Comparison of ENCODE assay signal across 8 mouse cellular contexts in genomic region chr12:76546383-76547276, GRCm38 (mm10). TPM values are rescaled to one million over a fixed set of nuclear protein-coding genes. Genes with fewer than 3 reads are reported as not detected.
A peak's percentile ranks its signal among the peaks of the same experiment; 100 is the strongest.
DNase-seq lines count a peak whose midpoint lies in the region; ATAC-seq lines count a peak whose summit lies in the region.

No protein-coding gene starts in this region.

- peak overlapping the region; percentile 26 for H3K4me3 ChIP-seq in neural tube, embryonic 13.5 days

- ATAC-seq in neural tube, embryonic 13.5 days (ENCODE audit: low read depth), result peak; percentile 38; the same call in 1 of the 2 replicates
- ATAC-seq in erythroid progenitor cell, adult 5-6 weeks (replicated peaks; ENCODE audit: low FRiP score, poor library complexity, severe bottlenecking), result no peak

- H3K4me1 ChIP-seq in neural tube, embryonic 13.5 days (replicated peaks), result peaks cover 28% of the 10 kb centered on the region

- 6% methylated on average over 28 of the region's 28 CpGs for WGBS in neural tube, embryonic 13.5 days

- intact Hi-C loops in heart, postnatal 14 days (cut with DNase I), result loop anchor here (5.0 kb wide), 1 partner anchor 49 kb away; no protein-coding TSS in a partner anchor

- peak; percentile 37 to 67 for DNase-seq in adrenal gland, adult (ENCODE audit: inconsistent age in 2 of 2, low spot score in 1 of 2)
- no peak for DNase-seq in adrenal gland, adult 18-20 months (ENCODE audit: low spot score in 2 of 2)
- DNase-seq in 3134 (ENCODE audit: extremely low read depth, insufficient read length, low spot score), result peak; percentile 46
- DNase-seq in embryo, embryonic 10 days (ENCODE audit: low spot score), result peak; percentile 44
- peak; percentile 40 to 63 for DNase-seq in heart, postnatal 14 days
- DNase-seq in layer of hippocampus, postnatal 14 days (ENCODE audit: low spot score in 2 of 2), result peak; percentile 39 to 61

- H3K27ac ChIP-seq in neural tube, embryonic 13.5 days (replicated peaks), result no peak overlapping the region

- peak overlapping the region; percentile 46; the same call in 1 of the 2 replicates for H3K9ac ChIP-seq in neural tube, embryonic 13.5 days

- H3K9me3 ChIP-seq in neural tube, embryonic 13.5 days, result no peaks in the 10 kb centered on the region

- H3K36me3 ChIP-seq in neural tube, embryonic 13.5 days, result no peaks in the 10 kb centered on the region

- H3K27me3 ChIP-seq in neural tube, embryonic 13.5 days, result peaks cover 38% of the 10 kb centered on the region

- peak overlapping the region; percentile 50 for H3K4me2 ChIP-seq in neural tube, embryonic 13.5 days

RNA-seq across cellular contexts. Expression of gene Plekhg3, which starts 15.9 kb away (rescaled TPM):
- total RNA-seq in adrenal gland, adult 18-20 months (2021), result 10 to 100 TPM in 1 of 2 experiments, 1 to 10 TPM in 1; 8.6 to 11.9 TPM
- 10 to 100 TPM; 19.1 to 20.4 TPM for total RNA-seq in heart, postnatal 14 days (2021)
- 10 to 100 TPM; 16.1 to 18.6 TPM for total RNA-seq in layer of hippocampus, postnatal 14 days (2021)
- 1.7 and 2.8 TPM in 2 replicates for polyA plus RNA-seq in neural tube, embryonic 13.5 days (2015; fragmentation: Nextera tagmentation; extraction: Ambion mirVana)
- total RNA-seq in erythroid progenitor cell, adult 5-6 weeks (2015; ENCODE audit: low replicate concordance), result 1.8 and 4.6 TPM in 2 replicates
- total RNA-seq in erythroid progenitor cell, adult 5-6 weeks (2017; ENCODE audit: low replicate concordance), result 2.4 and 3.4 TPM in 2 replicates

Comparison
In these comparisons a context has a peak if more than half of its experiments do, and no peak if none do; other contexts are left out.
1. DNase-seq: peak in adrenal gland, adult (2 of 2), 3134 (single experiment), embryo, embryonic 10 days (single experiment), heart, postnatal 14 days (2 of 2) and layer of hippocampus, postnatal 14 days (2 of 2); none in adrenal gland, adult 18-20 months (0 of 2).